Mouse (Mus musculus): Measurements from ENCODE around the gene Etl4.

- TF ChIP-seq POLR2A (IDR thresholded peaks at IDR 0.05; ENCODE audit: low read depth, low read length): no peak
- TF ChIP-seq CTCF (IDR thresholded peaks at IDR 0.05; ENCODE audit: extremely low read depth, insufficient read length, insufficient replicate concordance, low read depth, low read length): no peak
These were observed 708.8 kb downstream of the Etl4 start for GRCm38 (mm10) chr2:20618396-20618795.

Measured in small intestine, adult 2 months (tissue).